Mouse (Mus musculus) lung, postnatal 0 days (tissue): ENCODE measurements around the gene Stat6.

Experiments
- CTCF ChIP-seq: IDR thresholded peaks from 2 replicates; pipeline ENCODE4 v1.5.1; 2016; ENCODE audit warnings: antibody characterized with exemption, mild to moderate bottlenecking
- EP300 ChIP-seq: IDR thresholded peaks from 2 replicates; pipeline ENCODE4 v1.6.1; 2016; ENCODE audit warnings: antibody characterized with exemption, mild to moderate bottlenecking, control low read depth

GRCm38 (mm10) chr10:127622661-127623060 is 20.1 kb upstream of the Stat6 start:
- TF ChIP-seq CTCF: no peak
- no peak for TF ChIP-seq EP300
